ENCODE assay signal across 11 mouse cellular contexts in the genomic region with DNA sequence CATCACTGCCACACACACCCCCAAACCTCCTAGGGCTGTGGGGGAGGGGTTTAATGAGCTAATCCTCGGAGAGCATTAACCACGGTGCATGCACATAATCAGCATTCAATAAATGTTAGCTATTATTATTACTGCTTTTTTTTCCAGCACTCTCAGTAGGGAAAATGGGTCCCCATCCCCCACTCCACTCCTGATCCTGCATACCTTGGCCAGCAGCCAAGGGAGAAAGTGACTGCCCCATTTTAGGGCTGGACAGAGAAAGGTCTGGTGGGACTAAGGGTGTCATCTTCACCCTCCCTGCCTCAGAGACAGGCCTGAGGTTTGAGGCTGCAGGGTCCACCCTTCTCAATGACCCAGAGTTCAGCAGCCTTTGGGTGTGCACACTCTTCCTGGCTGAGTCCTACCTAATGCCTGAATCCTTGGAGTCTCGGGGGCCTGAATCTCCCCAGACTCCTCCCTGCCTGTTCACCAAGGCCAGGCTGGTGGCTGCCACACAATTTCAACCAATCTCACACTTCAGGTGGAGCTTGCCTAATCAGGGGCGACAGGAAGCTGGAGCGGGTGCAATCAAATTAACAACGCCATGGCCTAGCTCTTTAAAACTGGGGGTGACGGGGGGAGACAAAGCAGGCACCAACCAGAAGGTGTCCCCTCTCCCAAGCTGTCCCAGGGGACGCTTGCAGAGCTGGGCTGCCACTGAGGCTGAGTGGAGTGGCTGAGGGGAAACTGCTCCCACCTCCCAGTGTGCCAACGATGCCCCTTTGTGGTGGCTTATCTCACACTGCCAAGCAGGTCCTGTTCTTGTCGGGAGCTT.
DNase-seq lines count a peak whose midpoint lies in the region; ATAC-seq and TF ChIP-seq lines count a peak whose summit lies in the region.
"Had no signal": no experiment of that assay in that cellular context is flagged by ENCODE, and none has a peak within 500 bp of the region (broad histone marks: within the 10 kb centered on the region; RNA-seq: fewer than 3 reads in every experiment).

No protein-coding gene starts in this region.

- H3K27me3 ChIP-seq in MEL (ENCODE audit: control insufficient read depth in 1 of 2, insufficient read depth in 2 of 2, low read length in 2 of 2), result no peaks in the 10 kb centered on the region; a peak in 1 of 4 replicates
- no peaks in the 10 kb centered on the region for H3K27me3 ChIP-seq in forebrain, embryonic 15.5 days

- TF ChIP-seq POLR2A in MEL (IDR thresholded peaks at IDR 0.05; ENCODE audit: control insufficient read depth in 1 of 2, insufficient read depth in 1 of 2, low read depth in 1 of 2, low read length in 2 of 2, poor library complexity in 1 of 2), result no peak

- no peaks in the 10 kb centered on the region for H3K36me3 ChIP-seq in MEL (ENCODE audit: control insufficient read depth in 1 of 2, insufficient read depth in 2 of 2, low read length in 2 of 2)
- H3K36me3 ChIP-seq in forebrain, embryonic 15.5 days, result no peaks in the 10 kb centered on the region
- H3K36me3 ChIP-seq: limb, embryonic 13.5 days had no signal

- intact Hi-C loops in left cerebral cortex, postnatal 25 days (cut with DNase I), result no loop called here

- 0 out of 4 replicates have a peak, but pooled peaks cover 0 to 5% of the 10 kb centered on the region in 2 experiments for H3K4me1 ChIP-seq in MEL (ENCODE audit: control insufficient read depth in 1 of 2, insufficient read depth in 2 of 2, low read length in 2 of 2)
- H3K4me1 ChIP-seq in forebrain, embryonic 15.5 days, result peaks cover 19% of the 10 kb centered on the region

- H3K9ac ChIP-seq in MEL (ENCODE audit: control insufficient read depth, low read depth, low read length, poor library complexity, severe bottlenecking), result no peak overlapping the region
- H3K9ac ChIP-seq in forebrain, embryonic 15.5 days (replicated peaks), result 0 out of 2 replicates have a peak overlapping the region, but pooled peaks have one; percentile 7
- H3K9ac ChIP-seq: limb, embryonic 13.5 days had no signal

- no peaks in the 10 kb centered on the region for H3K9me3 ChIP-seq in MEL (replicated peaks; ENCODE audit: insufficient read depth, low read length)
- no peaks in the 10 kb centered on the region for H3K9me3 ChIP-seq in forebrain, embryonic 15.5 days
- H3K9me3 ChIP-seq: limb, embryonic 13.5 days had no signal

- no peak for TF ChIP-seq EP300 in MEL (IDR thresholded peaks at IDR 0.05; ENCODE audit: low read depth in 1 of 2, low read length in 2 of 2)

- H3K27ac ChIP-seq in MEL (ENCODE audit: control insufficient read depth, low read depth, low read length), result no peak overlapping the region
- H3K27ac ChIP-seq in forebrain, embryonic 15.5 days (replicated peaks), result peak overlapping the region; percentile 82
- H3K27ac ChIP-seq: limb, embryonic 13.5 days had no signal

- no peak overlapping the region for H3K4me2 ChIP-seq in forebrain, embryonic 15.5 days (replicated peaks)
- H3K4me2 ChIP-seq: limb, embryonic 13.5 days had no signal

- DNase-seq in cerebellum, adult 11-12 months, result peak; percentile 26
- peak; percentile 9 for DNase-seq in MEL (ENCODE audit: low read depth, low spot score)
- DNase-seq in adrenal gland, postnatal 4 days (ENCODE audit: low spot score in 2 of 2), result no peak
- no peak for DNase-seq in left cerebral cortex, postnatal 25 days (ENCODE audit: low spot score in 2 of 2)
- DNase-seq in spleen, postnatal 14 days (ENCODE audit: low spot score in 2 of 2), result no peak
- DNase-seq: gastrocnemius, postnatal 10 days had no signal

- H3K79me2 ChIP-seq in MEL (ENCODE audit: control insufficient read depth, insufficient read depth, low read length, poor library complexity), result no peaks in the 10 kb centered on the region

- no peak for TF ChIP-seq RAD21 in MEL (IDR thresholded peaks at IDR 0.05; ENCODE audit: low read depth, low read length)

- TF ChIP-seq CTCF in MEL (IDR thresholded peaks at IDR 0.05 in 2 of 3, conservative IDR thresholded peaks at IDR 0.05 in 1 of 3; ENCODE audit: control insufficient read depth in 1 of 3, insufficient read depth in 1 of 3, low read depth in 2 of 3, low read length in 3 of 3, poor library complexity in 1 of 3, severe bottlenecking in 1 of 3), result no peak

- no peak for ATAC-seq in cerebellum, adult (ENCODE audit: insufficient number of reproducible peaks, low FRiP score, low TSS enrichment)
- peak; percentile 78 for ATAC-seq in forebrain, embryonic 15.5 days (replicated peaks)
- ATAC-seq in megakaryocyte progenitor cell, adult 5-6 weeks (replicated peaks; ENCODE audit: poor library complexity), result peak; percentile 59
- ATAC-seq: Patski had no signal

- 10% methylated on average over 10 of the region's 10 CpGs for WGBS in forebrain, embryonic 15.5 days

- no peak overlapping the region for H3K4me3 ChIP-seq in MEL (ENCODE audit: control insufficient read depth in 1 of 2, insufficient read depth in 1 of 2, low read depth in 2 of 2, low read length in 2 of 2)
- H3K4me3 ChIP-seq in forebrain, embryonic 15.5 days, result no peak overlapping the region
- H3K4me3 ChIP-seq: limb, embryonic 13.5 days had no signal

TF ChIP-seq in MEL, 35 proteins besides CTCF, POLR2A, EP300 and RAD21:
- TF ChIP-seq MYC (IDR thresholded peaks at IDR 0.05; ENCODE audit: low read depth, low read length) (no peak), CHD2 (IDR thresholded peaks at IDR 0.05; ENCODE audit: low read length) (no peak), SIN3A (IDR thresholded peaks at IDR 0.05; ENCODE audit: low read length) (no peak), KAT2A (conservative IDR thresholded peaks at IDR 0.05; ENCODE audit: low read depth, low read length) (no peak), MEF2A (IDR thresholded peaks at IDR 0.05; ENCODE audit: extremely low read depth, insufficient replicate concordance, low read depth, low read length, poor library complexity, severe bottlenecking) (no peak), HCFC1 (IDR thresholded peaks at IDR 0.05; ENCODE audit: low read depth, low read length) (no peak)
TF ChIP-seq in MEL: peak in this region for 0.

Comparison
In these comparisons a context has a peak if more than half of its experiments do, and no peak if none do; other contexts are left out.
1. DNase-seq: peak in cerebellum, adult 11-12 months (single experiment) and MEL (single experiment); none in adrenal gland, postnatal 4 days (0 of 2), left cerebral cortex, postnatal 25 days (0 of 2) and spleen, postnatal 14 days (0 of 2).